Mouse (Mus musculus) stomach, embryonic 14.5 days (tissue): Measurements from ENCODE around the gene Zfp867. TPM values are rescaled to one million over a fixed set of nuclear protein-coding genes. Genes with fewer than 3 reads are reported as not detected.

ENCODE experiments used
- ATAC-seq: fragments of 200-750 bp; cut with Nextera tagmentation; 2 replicates; pipeline ENCODE4 v1.8.0; 2017; ENCODE audit warnings: low read depth, moderate TSS enrichment; ENCODE audit not compliant: insufficient number of reproducible peaks, insufficient read depth, low FRiP score
- H3K27ac ChIP-seq: fragments of 300-500 bp; sonication (generic); 2 replicates; pipeline ENCODE4 v1.5.1; 2014; ENCODE audit warnings: mild to moderate bottlenecking, low read length, moderate library complexity, mixed read lengths
- H3K27me3 ChIP-seq: fragments of 300-500 bp; sonication (generic); 2 replicates; pipeline ENCODE4 v1.6.1; 2014; ENCODE audit warnings: low read length, control low read depth, mixed read lengths; ENCODE audit not compliant: control insufficient read depth, insufficient read depth
- H3K36me3 ChIP-seq: fragments of 300-500 bp; sonication (generic); 2 replicates; pipeline ENCODE4 v1.6.1; 2014; ENCODE audit warnings: mild to moderate bottlenecking, control low read depth, low read length, moderate library complexity, mixed read lengths; ENCODE audit not compliant: control insufficient read depth, insufficient read depth
- H3K4me1 ChIP-seq: fragments of 300-500 bp; sonication (generic); 2 replicates; pipeline ENCODE4 v1.6.1; 2014; ENCODE audit warnings: low read length, control low read depth, mixed read lengths; ENCODE audit not compliant: control insufficient read depth, insufficient read depth
- H3K4me2 ChIP-seq: fragments of 300-500 bp; sonication (generic); replicated peaks from 2 replicates; pipeline ENCODE4 v1.6.1; 2014; ENCODE audit warnings: low read depth, low read length, control low read depth
- H3K4me3 ChIP-seq: fragments of 300-500 bp; sonication (generic); 2 replicates; pipeline ENCODE4 v1.5.1; 2014; ENCODE audit warnings: low read depth, low read length, control low read depth
- H3K9ac ChIP-seq: fragments of 300-500 bp; sonication (generic); replicated peaks from 2 replicates; pipeline ENCODE4 v1.6.1; 2014; ENCODE audit warnings: low read depth, mild to moderate bottlenecking, control low read depth, low read length, moderate library complexity, mixed read lengths
- H3K9me3 ChIP-seq: fragments of 300-500 bp; sonication (generic); 2 replicates; pipeline ENCODE4 v1.6.1; 2016; ENCODE audit warnings: low read depth, low read length, control low read depth; ENCODE audit not compliant: control insufficient read depth
- whole genome bisulfite sequencing: fragments of 180-500 bp; shearing (Covaris S2); extraction: QIAGEN DNeasy Blood & Tissue Kit; methylation state at CpG from one replicate; pipeline ENCODE4 v1.1.7; 2014; 5-methylcytosine and 5-hydroxymethylcytosine counted together
- polyA plus RNA-seq: library from polyadenylated mRNA; unstranded; fragments of >200 nt; fragmentation: Nextera tagmentation; extraction: Ambion mirVana; gene quantifications from 2 replicates; pipeline ENCODE4 v1.2.1, GENCODE M21; 2014

Zfp867 gene
- polyA plus RNA-seq, 1 experiment from 2014 or later: 9.1 TPM

- Histone ChIP-seq H3K27ac (peak within 1 kb of the TSS; percentile 63), H3K4me1 (peaks cover 5% of the 10 kb centered on the region), H3K4me3 (peak within 1 kb of the TSS; percentile 89), H3K9me3 (no peaks in the 10 kb centered on the region), H3K9ac (peak within 1 kb of the TSS; percentile 64), H3K4me2 (peak within 1 kb of the TSS; percentile 90), H3K36me3 (peaks cover 29% of the 10 kb centered on the region), H3K27me3 (no peaks in the 10 kb centered on the region)
- WGBS: 77% methylated on average over 4 of the region's 4 CpGs
- ATAC-seq: no peak
Observed at GRCm38 (mm10) chr11:59451086-59451485, 21.2 kb downstream of the Zfp867 start, which contains the start of gene Snap47. Snap47 (minus strand) TSS chr11:59451186.

GRCm38 (mm10) chr11:59450230-59450771 is 22.0 kb downstream of the Zfp867 start:
- peak; percentile 64 for ATAC-seq
- Histone ChIP-seq H3K4me3 (peak overlapping the region; percentile 89), H3K9me3 (no peaks in the 10 kb centered on the region), H3K4me1 (peaks cover 5% of the 10 kb centered on the region), H3K36me3 (peaks cover 22% of the 10 kb centered on the region), H3K9ac (peak overlapping the region; percentile 64), H3K4me2 (peak overlapping the region; percentile 90), H3K27ac (peak overlapping the region; percentile 63), H3K27me3 (no peaks in the 10 kb centered on the region)
- under 1% methylated on average over 38 of the region's 38 CpGs for WGBS

DNA sequence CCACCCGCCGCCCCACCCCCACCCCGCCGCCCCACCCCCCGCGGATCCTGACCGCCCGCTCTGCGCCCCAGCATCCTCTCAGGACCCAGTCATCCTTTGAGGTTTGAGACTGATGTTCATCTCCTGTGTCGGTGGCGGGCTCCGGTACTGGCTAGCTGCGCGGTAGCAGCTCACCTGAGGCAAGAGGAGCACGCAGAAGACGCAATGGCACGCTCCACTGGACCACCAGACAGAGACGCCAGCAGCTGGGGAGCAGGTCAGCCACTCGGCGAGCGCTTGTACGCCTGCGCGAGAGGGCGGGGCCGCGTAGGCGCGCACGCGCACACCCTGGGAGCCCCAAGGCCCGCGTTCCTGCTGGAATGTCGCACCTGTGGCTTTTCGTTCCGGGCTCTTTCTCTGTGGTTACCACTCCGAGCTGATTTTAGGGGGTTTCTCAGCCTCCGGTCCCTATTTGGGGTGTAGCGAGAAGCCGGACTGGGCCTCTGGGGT is 22.5 kb downstream of the Zfp867 start, which contains the start of gene Jmjd4:
Gene Jmjd4 (plus strand): TSS at position 305 of the 489 bp plus-strand sequence.
- Histone ChIP-seq H3K36me3 (peaks cover 16% of the 10 kb centered on the region), H3K4me2 (peak within 1 kb of the TSS; percentile 90), H3K4me1 (peaks cover 5% of the 10 kb centered on the region), H3K9me3 (no peaks in the 10 kb centered on the region), H3K27ac (peak within 1 kb of the TSS; percentile 63), H3K9ac (peak within 1 kb of the TSS; percentile 64), H3K27me3 (no peaks in the 10 kb centered on the region), H3K4me3 (peak within 1 kb of the TSS; percentile 89)
- WGBS: 1% methylated on average over 38 of the region's 40 CpGs
- ATAC-seq: peak; percentile 90

DNA sequence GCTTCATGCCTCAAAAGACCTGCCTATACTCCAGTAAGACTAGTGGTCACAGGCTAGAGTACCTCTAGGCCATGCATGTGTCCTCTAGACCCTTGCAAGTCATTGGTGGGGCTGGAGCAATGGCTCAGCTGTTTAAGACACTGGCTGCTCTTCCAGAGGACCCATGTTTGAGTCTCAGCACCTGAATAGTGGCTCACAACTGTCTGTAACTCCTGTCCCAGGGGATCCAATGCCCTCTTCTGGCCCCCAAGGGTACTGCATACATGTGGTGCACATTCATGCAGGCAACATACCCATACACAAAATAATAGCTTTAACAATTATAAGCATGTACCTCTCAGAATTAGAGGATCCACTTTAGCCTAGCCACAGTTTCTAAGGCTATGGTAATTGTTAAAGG is 29.2 kb downstream of the Zfp867 start:
- Histone ChIP-seq H3K27ac (no peak overlapping the region), H3K4me3 (no peak overlapping the region), H3K9ac (no peak overlapping the region), H3K9me3 (no peaks in the 10 kb centered on the region), H3K4me2 (no peak overlapping the region), H3K27me3 (no peaks in the 10 kb centered on the region), H3K36me3 (peaks cover under 1% of the 10 kb centered on the region; the same call in 1 of the 2 replicates), H3K4me1 (no peaks in the 10 kb centered on the region)
- no peak for ATAC-seq

DNA sequence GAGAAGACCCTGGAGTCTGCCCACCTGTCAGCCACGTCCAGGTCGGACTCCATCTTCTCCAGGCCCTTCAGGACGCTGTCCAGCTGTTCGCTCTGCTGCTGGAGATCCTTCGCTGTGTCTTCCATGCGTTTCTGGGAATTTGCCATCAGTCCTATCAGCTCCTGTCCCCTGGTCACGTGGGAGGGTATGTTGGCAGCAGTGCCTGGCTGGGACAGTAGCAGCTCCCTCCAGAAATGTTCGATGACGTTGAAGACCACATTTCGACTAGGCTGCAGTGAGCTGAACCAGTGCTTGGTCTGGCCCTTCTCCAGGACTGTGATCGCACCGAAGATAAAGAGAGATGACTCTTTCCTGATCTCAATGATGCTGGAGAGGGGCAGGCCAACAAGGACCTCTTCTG is 34.3 kb downstream of the Zfp867 start:
- Histone ChIP-seq H3K4me3 (no peak overlapping the region), H3K27me3 (no peaks in the 10 kb centered on the region), H3K36me3 (peaks cover 12% of the 10 kb centered on the region; the same call in 1 of the 2 replicates), H3K27ac (no peak overlapping the region), H3K9ac (no peak overlapping the region), H3K4me2 (no peak overlapping the region), H3K9me3 (no peaks in the 10 kb centered on the region), H3K4me1 (no peaks in the 10 kb centered on the region)
- ATAC-seq: no peak
- 96% methylated on average over 12 of the region's 12 CpGs for WGBS

DNA sequence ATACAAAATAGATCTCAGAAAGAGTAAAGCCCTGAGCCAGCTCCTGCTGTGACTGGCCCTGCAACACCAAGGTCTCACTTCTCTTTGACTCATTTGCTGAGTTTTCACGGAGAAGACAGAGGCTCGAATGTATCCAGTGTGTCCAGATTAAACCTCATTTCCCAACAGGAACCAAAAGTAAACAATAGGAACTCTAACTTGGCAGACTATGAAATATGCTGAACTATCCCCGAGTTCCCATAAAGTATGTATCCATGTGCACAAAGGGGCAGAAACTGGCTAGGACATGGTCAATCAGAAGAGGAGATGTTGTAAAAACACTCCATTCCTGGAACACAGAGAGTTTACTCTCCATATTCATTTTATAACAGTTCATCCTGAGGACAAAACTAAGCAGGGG is 40.0 kb downstream of the Zfp867 start:
- H3K9me3 ChIP-seq: no peaks in the 10 kb centered on the region
- H3K27me3 ChIP-seq: no peaks in the 10 kb centered on the region
- H3K4me2 ChIP-seq: no peak overlapping the region
- peak overlapping the region; percentile 16; the same call in 1 of the 2 replicates for H3K27ac ChIP-seq
- no peaks in the 10 kb centered on the region for H3K4me1 ChIP-seq
- WGBS: 46% methylated on average over 3 of the region's 3 CpGs
- H3K4me3 ChIP-seq: no peak overlapping the region
- no peak for ATAC-seq
- no peak overlapping the region for H3K9ac ChIP-seq
- H3K36me3 ChIP-seq: peaks cover 12% of the 10 kb centered on the region

GRCm38 (mm10) chr11:59429959-59430358 is 42.3 kb downstream of the Zfp867 start:
- no peak for ATAC-seq
- no peak overlapping the region for H3K27ac ChIP-seq
- no peaks in the 10 kb centered on the region for H3K4me1 ChIP-seq
- 75% methylated on average over 1 of the region's 1 CpGs for WGBS
- H3K9ac ChIP-seq: no peak overlapping the region
- no peak overlapping the region for H3K4me2 ChIP-seq
- H3K27me3 ChIP-seq: no peaks in the 10 kb centered on the region
- H3K9me3 ChIP-seq: no peaks in the 10 kb centered on the region
- no peak overlapping the region for H3K4me3 ChIP-seq
- H3K36me3 ChIP-seq: peaks cover 16% of the 10 kb centered on the region

- H3K4me3 ChIP-seq: no peak overlapping the region
- H3K27me3 ChIP-seq: no peaks in the 10 kb centered on the region
- no peaks in the 10 kb centered on the region for H3K9me3 ChIP-seq
- 82% methylated on average over 9 of the region's 9 CpGs for WGBS
- no peak for ATAC-seq
- no peak overlapping the region for H3K27ac ChIP-seq
- H3K4me2 ChIP-seq: no peak overlapping the region
- H3K9ac ChIP-seq: no peak overlapping the region
- peaks cover 22% of the 10 kb centered on the region for H3K36me3 ChIP-seq
- H3K4me1 ChIP-seq: no peaks in the 10 kb centered on the region
Observed at GRCm38 (mm10) chr11:59428057-59428660, 44.1 kb downstream of the Zfp867 start.
